Mouse (Mus musculus): ENCODE results near the gene Fbxo40. TPM values are rescaled to one million over a fixed set of nuclear protein-coding genes. Genes with fewer than 3 reads are reported as not detected.

The Fbxo40 gene
- 0.12 TPM for polyA plus RNA-seq (2014; fragmentation: Illumina TruSeq; extraction: RNeasy Lipid Tissue Mini Kit (QIAGEN cat#74804); ENCODE audit: low read depth, low replicate concordance)

GRCm38 (mm10) chr16:36989999-36990625 is at the start of gene Fbxo40:
Fbxo40 (minus strand) TSS chr16:36990467.

GRCm38 (mm10) chr16:37011061-37011921 is 21.0 kb upstream of the Fbxo40 start, which contains the start of gene Polq:
Polq (plus strand) TSS chr16:37011786.

GRCm38 (mm10) chr16:36934841-36935620 is 55.2 kb downstream of the Fbxo40 start, which contains the start of gene Hcls1:
Hcls1 (plus strand) TSS chr16:36934983.

Other genes starting within 250 kb of the Fbxo40 start
- gene Slc15a2, start 205.5 kb downstream of the Fbxo40 start, polyA plus RNA-seq (2014; fragmentation: Illumina TruSeq; extraction: RNeasy Lipid Tissue Mini Kit (QIAGEN cat#74804); ENCODE audit: low read depth, low replicate concordance) = 36.3 TPM
- 15.1 TPM for gene Iqcb1, start 162.1 kb downstream of the Fbxo40 start, polyA plus RNA-seq (2014; fragmentation: Illumina TruSeq; extraction: RNeasy Lipid Tissue Mini Kit (QIAGEN cat#74804); ENCODE audit: low read depth, low replicate concordance)
- gene Eaf2, start 115.5 kb downstream of the Fbxo40 start, polyA plus RNA-seq (2014; fragmentation: Illumina TruSeq; extraction: RNeasy Lipid Tissue Mini Kit (QIAGEN cat#74804); ENCODE audit: low read depth, low replicate concordance) = 3.1 TPM
- 89.0 TPM for gene Golgb1, start 115.3 kb downstream of the Fbxo40 start, polyA plus RNA-seq (2014; fragmentation: Illumina TruSeq; extraction: RNeasy Lipid Tissue Mini Kit (QIAGEN cat#74804); ENCODE audit: low read depth, low replicate concordance)
- 15.7 TPM for gene Hcls1, start 55.5 kb downstream of the Fbxo40 start, polyA plus RNA-seq (2014; fragmentation: Illumina TruSeq; extraction: RNeasy Lipid Tissue Mini Kit (QIAGEN cat#74804); ENCODE audit: low read depth, low replicate concordance)
- 0.65 TPM for gene Polq, start 21.3 kb upstream of the Fbxo40 start, polyA plus RNA-seq (2014; fragmentation: Illumina TruSeq; extraction: RNeasy Lipid Tissue Mini Kit (QIAGEN cat#74804); ENCODE audit: low read depth, low replicate concordance)

Measured in adipose tissue, adult 10 weeks (tissue).